Mouse (Mus musculus): ENCODE data around the gene Shank3. TPM values are rescaled to one million over a fixed set of nuclear protein-coding genes. Genes with fewer than 3 reads are reported as not detected.

The Shank3 gene
- polyA plus RNA-seq, 1 experiment, result 8.2 TPM

GRCm38 (mm10) chr15:89459821-89460220 is 39.6 kb upstream of the Shank3 start:
- TF ChIP-seq POLR2A (IDR thresholded peaks at IDR 0.05; ENCODE audit: control insufficient read depth, extremely low read depth, insufficient read depth, low read length, poor library complexity) (no peak), CTCF (IDR thresholded peaks at IDR 0.05; ENCODE audit: borderline replicate concordance, control insufficient read depth, extremely low read depth, insufficient read depth, low read length, poor library complexity) (no peak)
- H3K4me1 ChIP-seq (replicated peaks; ENCODE audit: control insufficient read depth, insufficient read depth, low read length), result peaks cover 5% of the 10 kb centered on the region
- no peaks in the 10 kb centered on the region; the same call in 1 of the 2 replicates for H3K27me3 ChIP-seq (ENCODE audit: control insufficient read depth, insufficient read depth, low read length)
- DNase-seq, result no peak
- no peak overlapping the region for H3K27ac ChIP-seq (ENCODE audit: control insufficient read depth, insufficient read depth, low read length)
- H3K36me3 ChIP-seq (ENCODE audit: control insufficient read depth, insufficient read depth, low read length), result no peaks in the 10 kb centered on the region
- WGBS, result 89% methylated on average over 7 of the region's 7 CpGs
- no peak overlapping the region for H3K4me3 ChIP-seq (ENCODE audit: control insufficient read depth, insufficient read depth, low read length)

GRCm38 (mm10) chr15:89460298-89460697 is 39.1 kb upstream of the Shank3 start:
- TF ChIP-seq POLR2A (IDR thresholded peaks at IDR 0.05; ENCODE audit: control insufficient read depth, extremely low read depth, insufficient read depth, low read length, poor library complexity) (no peak), CTCF (IDR thresholded peaks at IDR 0.05; ENCODE audit: borderline replicate concordance, control insufficient read depth, extremely low read depth, insufficient read depth, low read length, poor library complexity) (no peak)
- DNase-seq, result no peak
- peaks cover 5% of the 10 kb centered on the region for H3K4me1 ChIP-seq (replicated peaks; ENCODE audit: control insufficient read depth, insufficient read depth, low read length)
- no peaks in the 10 kb centered on the region; the same call in 1 of the 2 replicates for H3K27me3 ChIP-seq (ENCODE audit: control insufficient read depth, insufficient read depth, low read length)
- no peaks in the 10 kb centered on the region for H3K36me3 ChIP-seq (ENCODE audit: control insufficient read depth, insufficient read depth, low read length)
- 64% methylated on average over 10 of the region's 10 CpGs for WGBS
- no peak overlapping the region for H3K4me3 ChIP-seq (ENCODE audit: control insufficient read depth, insufficient read depth, low read length)
- H3K27ac ChIP-seq (ENCODE audit: control insufficient read depth, insufficient read depth, low read length), result no peak overlapping the region

GRCm38 (mm10) chr15:89461321-89461720 is 38.1 kb upstream of the Shank3 start:
- no peak overlapping the region for H3K27ac ChIP-seq (ENCODE audit: control insufficient read depth, insufficient read depth, low read length)
- no peaks in the 10 kb centered on the region for H3K36me3 ChIP-seq (ENCODE audit: control insufficient read depth, insufficient read depth, low read length)
- peaks cover 5% of the 10 kb centered on the region for H3K4me1 ChIP-seq (replicated peaks; ENCODE audit: control insufficient read depth, insufficient read depth, low read length)
- H3K4me3 ChIP-seq (ENCODE audit: control insufficient read depth, insufficient read depth, low read length), result no peak overlapping the region
- no peaks in the 10 kb centered on the region for H3K27me3 ChIP-seq (ENCODE audit: control insufficient read depth, insufficient read depth, low read length)
- 88% methylated on average over 15 of the region's 15 CpGs for WGBS
- TF ChIP-seq POLR2A (IDR thresholded peaks at IDR 0.05; ENCODE audit: control insufficient read depth, extremely low read depth, insufficient read depth, low read length, poor library complexity), result no peak
- TF ChIP-seq CTCF (IDR thresholded peaks at IDR 0.05; ENCODE audit: borderline replicate concordance, control insufficient read depth, extremely low read depth, insufficient read depth, low read length, poor library complexity), result no peak
- DNase-seq, result no peak

GRCm38 (mm10) chr15:89462176-89462575 is 37.2 kb upstream of the Shank3 start:
- WGBS, result 84% methylated on average over 7 of the region's 7 CpGs
- Histone ChIP-seq H3K27me3 (ENCODE audit: control insufficient read depth, insufficient read depth, low read length) (no peaks in the 10 kb centered on the region), H3K27ac (ENCODE audit: control insufficient read depth, insufficient read depth, low read length) (no peak overlapping the region), H3K4me3 (ENCODE audit: control insufficient read depth, insufficient read depth, low read length) (no peak overlapping the region), H3K36me3 (ENCODE audit: control insufficient read depth, insufficient read depth, low read length) (no peaks in the 10 kb centered on the region), H3K4me1 (replicated peaks; ENCODE audit: control insufficient read depth, insufficient read depth, low read length) (peaks cover 5% of the 10 kb centered on the region)
- DNase-seq, result no peak
- TF ChIP-seq CTCF (IDR thresholded peaks at IDR 0.05; ENCODE audit: borderline replicate concordance, control insufficient read depth, extremely low read depth, insufficient read depth, low read length, poor library complexity), result no peak
- TF ChIP-seq POLR2A (IDR thresholded peaks at IDR 0.05; ENCODE audit: control insufficient read depth, extremely low read depth, insufficient read depth, low read length, poor library complexity), result no peak

- no peaks in the 10 kb centered on the region for H3K27me3 ChIP-seq (ENCODE audit: control insufficient read depth, insufficient read depth, low read length)
- DNase-seq, result peak; percentile 27
- WGBS, result 42% methylated on average over 5 of the region's 5 CpGs
- H3K27ac ChIP-seq (ENCODE audit: control insufficient read depth, insufficient read depth, low read length), result no peak overlapping the region
- H3K4me1 ChIP-seq (replicated peaks; ENCODE audit: control insufficient read depth, insufficient read depth, low read length), result peaks cover 5% of the 10 kb centered on the region
- no peaks in the 10 kb centered on the region for H3K36me3 ChIP-seq (ENCODE audit: control insufficient read depth, insufficient read depth, low read length)
- no peak for TF ChIP-seq CTCF (IDR thresholded peaks at IDR 0.05; ENCODE audit: borderline replicate concordance, control insufficient read depth, extremely low read depth, insufficient read depth, low read length, poor library complexity)
- no peak for TF ChIP-seq POLR2A (IDR thresholded peaks at IDR 0.05; ENCODE audit: control insufficient read depth, extremely low read depth, insufficient read depth, low read length, poor library complexity)
- no peak overlapping the region for H3K4me3 ChIP-seq (ENCODE audit: control insufficient read depth, insufficient read depth, low read length)
Observed at GRCm38 (mm10) chr15:89463334-89464235, 35.8 kb upstream of the Shank3 start.

- Histone ChIP-seq H3K27me3 (ENCODE audit: control insufficient read depth, insufficient read depth, low read length) (no peaks in the 10 kb centered on the region), H3K36me3 (ENCODE audit: control insufficient read depth, insufficient read depth, low read length) (no peaks in the 10 kb centered on the region), H3K4me1 (replicated peaks; ENCODE audit: control insufficient read depth, insufficient read depth, low read length) (no peaks in the 10 kb centered on the region), H3K4me3 (ENCODE audit: control insufficient read depth, insufficient read depth, low read length) (no peak overlapping the region), H3K27ac (ENCODE audit: control insufficient read depth, insufficient read depth, low read length) (no peak overlapping the region)
- TF ChIP-seq CTCF (IDR thresholded peaks at IDR 0.05; ENCODE audit: borderline replicate concordance, control insufficient read depth, extremely low read depth, insufficient read depth, low read length, poor library complexity), result no peak
- TF ChIP-seq POLR2A (IDR thresholded peaks at IDR 0.05; ENCODE audit: control insufficient read depth, extremely low read depth, insufficient read depth, low read length, poor library complexity), result no peak
- 41% methylated on average over 1 of the region's 1 CpGs for WGBS
- DNase-seq, result no peak
Observed at GRCm38 (mm10) chr15:89465052-89465451, 34.4 kb upstream of the Shank3 start.
